Mouse (Mus musculus) C2C12 (cell line): ENCODE measurements around the gene Atp6v1a.

Experiments used
- CEBPB ChIP-seq: IDR thresholded peaks from one replicate; pipeline ENCODE4 v1.6.1; 2011; ENCODE audit warnings: low read depth, mild to moderate bottlenecking, control low read depth, moderate library complexity
- CTCF ChIP-seq: IDR thresholded peaks from one replicate; pipeline ENCODE4 v1.5.1; 2011; ENCODE audit not compliant: control insufficient read depth, insufficient read depth, insufficient read length
- FOSL1 ChIP-seq: IDR thresholded peaks from one replicate; pipeline ENCODE4 v1.8.0; 2011; ENCODE audit warnings: mild to moderate bottlenecking, low read length; ENCODE audit not compliant: poor library complexity, insufficient read depth, severe bottlenecking
- MAX ChIP-seq: IDR thresholded peaks from one replicate; pipeline ENCODE4 v1.6.1; 2011; ENCODE audit warnings: mild to moderate bottlenecking, control low read depth
- MYOG ChIP-seq: IDR thresholded peaks from one replicate; pipeline ENCODE4 v1.6.1; 2011; ENCODE audit not compliant: control insufficient read depth, insufficient read length; ENCODE audit errors: extremely low read depth
- USF1 ChIP-seq: IDR thresholded peaks from one replicate; pipeline ENCODE4 v1.6.1; 2011; ENCODE audit warnings: low read depth, mild to moderate bottlenecking, control low read depth, moderate library complexity

- TF ChIP-seq CTCF (no peak), USF1 (no peak), MAX (no peak), FOSL1 (no peak), MYOG (no peak), CEBPB (no peak)
Observed at GRCm38 (mm10) chr16:44052390-44052789, 87.1 kb downstream of the Atp6v1a start.
